Mouse (Mus musculus) CH12.LX (cell line): ENCODE measurements around the gene Bnc2.

Experiments used
- CTCF ChIP-seq, 2 experiments: IDR thresholded peaks in 1 of 2; conservative IDR thresholded peaks in 1 of 2; 2 replicates each; pipeline ENCODE4 v1.5.1; 2011 to 2012; ENCODE audit warnings: low read depth in 2 of 2, low read length in 2 of 2, improper control_type of control experiment in 1 of 2, inconsistent platforms in 1 of 2, mild to moderate bottlenecking in 1 of 2, moderate library complexity in 1 of 2
- POLR2A ChIP-seq: IDR thresholded peaks from 2 replicates; pipeline ENCODE4 v1.6.1; 2011; ENCODE audit warnings: low read depth, mild to moderate bottlenecking, improper control_type of control experiment, low read length
- ZMIZ1 ChIP-seq: IDR thresholded peaks from 2 replicates; pipeline ENCODE4 v1.6.1; 2012; ENCODE audit warnings: low read depth, mild to moderate bottlenecking, inconsistent platforms, low read length, improper control_type of control experiment

DNA sequence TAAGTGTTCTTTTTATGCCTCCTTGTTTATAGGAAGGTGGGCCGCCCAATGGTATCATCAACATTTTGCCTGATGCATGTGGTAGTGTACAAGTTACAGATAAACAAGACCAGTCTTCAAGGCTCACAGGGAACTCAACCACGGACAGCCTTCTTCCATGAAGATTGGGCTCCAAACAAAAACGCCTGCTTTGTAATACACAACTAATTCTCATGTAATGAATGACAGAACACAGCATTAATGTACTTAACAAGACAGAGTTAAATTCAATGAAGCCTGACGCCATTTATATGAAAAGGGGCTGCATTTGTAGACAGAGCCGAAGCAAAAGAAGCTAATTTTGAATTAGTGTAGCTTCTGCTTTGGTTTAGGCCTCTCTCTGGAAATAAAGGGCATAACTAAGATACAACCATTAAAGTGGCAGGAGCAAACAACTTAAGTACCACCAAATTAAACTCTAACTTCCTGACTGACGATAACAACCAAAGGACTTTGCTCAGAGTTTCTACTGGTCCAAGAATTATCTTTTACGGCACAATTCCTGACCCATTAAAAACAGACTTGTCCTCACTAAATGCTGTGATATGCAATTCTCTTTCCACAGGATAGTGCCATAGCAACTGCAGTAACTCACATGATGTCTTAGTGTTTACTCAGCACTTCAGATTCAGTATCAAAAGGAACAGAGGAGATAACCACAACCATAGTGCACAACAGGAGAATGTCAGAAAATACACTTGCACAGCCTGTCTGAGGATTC is 225.6 kb downstream of the Bnc2 start:
- TF ChIP-seq CTCF (conservative IDR thresholded peaks at IDR 0.05 in 1 of 2, IDR thresholded peaks at IDR 0.05 in 1 of 2; ENCODE audit: low read depth in 2 of 2, low read length in 2 of 2) (no peak), POLR2A (no peak), ZMIZ1 (no peak)
